Mouse (Mus musculus) cerebellum, adult 2 months (tissue): Measurements from ENCODE around the gene Ispd.

Experiments used
- CTCF ChIP-seq: fragments of 200-500 bp; IDR thresholded peaks from 2 replicates; pipeline ENCODE4 v1.5.1; 2011; ENCODE audit warnings: low read depth, mild to moderate bottlenecking, control low read depth, low read length, moderate library complexity, borderline replicate concordance; ENCODE audit not compliant: insufficient read depth
- POLR2A ChIP-seq: fragments of 200-500 bp; IDR thresholded peaks from 2 replicates; pipeline ENCODE4 v1.6.1; 2011; ENCODE audit warnings: low read length, control low read depth, borderline replicate concordance; ENCODE audit not compliant: insufficient read depth

DNA sequence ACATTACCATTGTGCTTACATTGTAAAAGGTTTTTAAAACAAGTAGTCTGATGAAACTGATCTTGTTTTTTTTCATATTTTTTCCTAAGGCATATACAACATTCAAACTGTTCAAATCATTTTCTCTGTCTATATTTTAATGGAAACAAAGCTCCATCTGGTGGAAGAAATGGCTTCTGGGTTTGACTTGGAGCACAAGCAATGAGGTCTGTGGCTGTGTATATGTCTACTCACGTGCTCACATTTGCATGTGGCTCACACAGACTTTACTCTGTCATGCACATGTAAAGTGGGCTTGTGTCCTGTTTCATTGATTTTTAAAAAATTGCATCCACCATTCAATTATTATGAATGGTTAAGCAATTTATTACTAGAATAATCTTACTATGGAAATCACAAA is 323.1 kb downstream of the Ispd start:
- TF ChIP-seq CTCF, result no peak
- no peak for TF ChIP-seq POLR2A
